Mouse (Mus musculus) lung, adult 2 months (tissue): ENCODE data around the gene Scn1b.

Source experiments
- CTCF ChIP-seq: fragments of 200-500 bp; IDR thresholded peaks from 2 replicates; pipeline ENCODE4 v1.5.1; 2011; ENCODE audit warnings: mild to moderate bottlenecking, low read length, control low read depth; ENCODE audit not compliant: insufficient read depth
- POLR2A ChIP-seq: fragments of 200-500 bp; IDR thresholded peaks from 2 replicates; pipeline ENCODE4 v1.6.1; 2011; ENCODE audit warnings: low read depth, mild to moderate bottlenecking, control low read depth, low read length, borderline replicate concordance; ENCODE audit errors: extremely low read depth

DNA sequence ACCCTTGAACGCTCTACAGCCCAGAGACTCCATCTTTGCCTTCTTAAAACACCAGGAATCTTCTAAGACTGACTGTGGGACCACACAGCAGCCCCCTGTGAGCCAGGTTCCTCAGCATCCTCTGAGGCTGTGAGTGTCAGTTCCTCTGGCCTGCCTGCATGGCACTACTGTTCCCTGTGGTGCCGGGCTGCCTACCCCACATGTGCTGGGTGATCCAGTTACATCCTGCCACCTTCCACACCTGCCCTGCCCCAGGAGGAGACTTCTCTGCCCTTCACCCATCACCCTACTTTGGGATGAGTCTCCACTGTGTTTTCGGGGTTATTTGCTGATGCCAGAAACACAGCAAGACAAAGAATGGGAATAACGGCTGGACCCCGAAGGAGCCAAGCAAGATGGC lies 7.2 kb downstream of the Scn1b start:
- TF ChIP-seq CTCF: no peak
- TF ChIP-seq POLR2A: no peak
